Mouse (Mus musculus): Measurements from ENCODE around the gene Prdm2. TPM values are rescaled to one million over a fixed set of nuclear protein-coding genes. Genes with fewer than 3 reads are reported as not detected.
A peak's percentile ranks its signal among the peaks of the same experiment; 100 is the strongest.

The Prdm2 gene
- polyA plus RNA-seq, 1 experiment from 2014 or later = 14.7 TPM

- ATAC-seq (ENCODE audit: low FRiP score) (no peak), DNase-seq (ENCODE audit: low spot score, missing footprints) (no peak)
- H3K4me1 ChIP-seq (ENCODE audit: control insufficient read depth, insufficient read depth, low read length) = no peaks in the 10 kb centered on the region
- H3K9ac ChIP-seq (ENCODE audit: low read length) = no peak overlapping the region
- H3K36me3 ChIP-seq (ENCODE audit: control insufficient read depth, insufficient read depth, low read length) = peaks cover 6% of the 10 kb centered on the region
- 95% methylated on average over 14 of the region's 14 CpGs for WGBS
- no peaks in the 10 kb centered on the region for H3K9me3 ChIP-seq (ENCODE audit: control insufficient read depth, low read length)
- no peak overlapping the region for H3K27ac ChIP-seq (ENCODE audit: low read depth, low read length)
- H3K4me3 ChIP-seq (ENCODE audit: low read depth, low read length) = no peak overlapping the region
- no peak overlapping the region for H3K4me2 ChIP-seq
- no peaks in the 10 kb centered on the region for H3K27me3 ChIP-seq (ENCODE audit: control insufficient read depth, insufficient read depth, low read length)
These were observed 86.3 kb downstream of the Prdm2 start for GRCm38 (mm10) chr4:143126476-143126875.

- DNase-seq (ENCODE audit: low spot score, missing footprints) (no peak), ATAC-seq (ENCODE audit: low FRiP score) (no peak)
- no peak overlapping the region for H3K4me3 ChIP-seq (ENCODE audit: low read depth, low read length)
- H3K4me1 ChIP-seq (ENCODE audit: control insufficient read depth, insufficient read depth, low read length) = no peaks in the 10 kb centered on the region
- H3K36me3 ChIP-seq (ENCODE audit: control insufficient read depth, insufficient read depth, low read length) = peaks cover 6% of the 10 kb centered on the region; the same call in 1 of the 2 replicates
- WGBS = 91% methylated on average over 6 of the region's 6 CpGs
- H3K9me3 ChIP-seq (ENCODE audit: control insufficient read depth, low read length) = no peaks in the 10 kb centered on the region
- H3K27me3 ChIP-seq (ENCODE audit: control insufficient read depth, insufficient read depth, low read length) = no peaks in the 10 kb centered on the region
- H3K27ac ChIP-seq (ENCODE audit: low read depth, low read length) = no peak overlapping the region
- H3K4me2 ChIP-seq = no peak overlapping the region
- no peak overlapping the region for H3K9ac ChIP-seq (ENCODE audit: low read length)
These were observed 87.5 kb downstream of the Prdm2 start for GRCm38 (mm10) chr4:143125290-143125689.

- ATAC-seq (ENCODE audit: low FRiP score) = no peak
- no peak overlapping the region for H3K4me3 ChIP-seq (ENCODE audit: low read depth, low read length)
- WGBS = 89% methylated on average over 10 of the region's 10 CpGs
- H3K4me2 ChIP-seq = no peak overlapping the region
- H3K27ac ChIP-seq (ENCODE audit: low read depth, low read length) = no peak overlapping the region
- no peaks in the 10 kb centered on the region for H3K9me3 ChIP-seq (ENCODE audit: control insufficient read depth, low read length)
- no peak overlapping the region for H3K9ac ChIP-seq (ENCODE audit: low read length)
- H3K4me1 ChIP-seq (ENCODE audit: control insufficient read depth, insufficient read depth, low read length) = no peaks in the 10 kb centered on the region; the same call in 1 of the 2 replicates
- H3K36me3 ChIP-seq (ENCODE audit: control insufficient read depth, insufficient read depth, low read length) = 0 out of 2 replicates have a peak, but pooled peaks cover 2% of the 10 kb centered on the region
- no peak for DNase-seq (ENCODE audit: low spot score, missing footprints)
- H3K27me3 ChIP-seq (ENCODE audit: control insufficient read depth, insufficient read depth, low read length) = no peaks in the 10 kb centered on the region
These were observed 89.8 kb downstream of the Prdm2 start for GRCm38 (mm10) chr4:143123043-143123442.

- WGBS = 92% methylated on average over 3 of the region's 3 CpGs
- no peak for DNase-seq (ENCODE audit: low spot score, missing footprints)
- H3K27me3 ChIP-seq (ENCODE audit: control insufficient read depth, insufficient read depth, low read length) = no peaks in the 10 kb centered on the region
- H3K36me3 ChIP-seq (ENCODE audit: control insufficient read depth, insufficient read depth, low read length) = 0 out of 2 replicates have a peak, but pooled peaks cover 2% of the 10 kb centered on the region
- no peak for ATAC-seq (ENCODE audit: low FRiP score)
- H3K4me2 ChIP-seq = no peak overlapping the region
- no peak overlapping the region for H3K9ac ChIP-seq (ENCODE audit: low read length)
- no peaks in the 10 kb centered on the region for H3K9me3 ChIP-seq (ENCODE audit: control insufficient read depth, low read length)
- no peaks in the 10 kb centered on the region; the same call in 1 of the 2 replicates for H3K4me1 ChIP-seq (ENCODE audit: control insufficient read depth, insufficient read depth, low read length)
- H3K4me3 ChIP-seq (ENCODE audit: low read depth, low read length) = no peak overlapping the region
- H3K27ac ChIP-seq (ENCODE audit: low read depth, low read length) = no peak overlapping the region
These were observed 91.6 kb downstream of the Prdm2 start for GRCm38 (mm10) chr4:143121174-143121573.

GRCm38 (mm10) chr4:143120008-143120407 is 92.8 kb downstream of the Prdm2 start:
- no peak overlapping the region for H3K4me3 ChIP-seq (ENCODE audit: low read depth, low read length)
- WGBS = 94% methylated on average over 8 of the region's 8 CpGs
- no peaks in the 10 kb centered on the region; the same call in 1 of the 2 replicates for H3K4me1 ChIP-seq (ENCODE audit: control insufficient read depth, insufficient read depth, low read length)
- no peak overlapping the region for H3K27ac ChIP-seq (ENCODE audit: low read depth, low read length)
- no peaks in the 10 kb centered on the region for H3K27me3 ChIP-seq (ENCODE audit: control insufficient read depth, insufficient read depth, low read length)
- ATAC-seq (ENCODE audit: low FRiP score) = no peak
- H3K9ac ChIP-seq (ENCODE audit: low read length) = no peak overlapping the region
- H3K9me3 ChIP-seq (ENCODE audit: control insufficient read depth, low read length) = no peaks in the 10 kb centered on the region
- no peak overlapping the region for H3K4me2 ChIP-seq
- 0 out of 2 replicates have a peak, but pooled peaks cover 2% of the 10 kb centered on the region for H3K36me3 ChIP-seq (ENCODE audit: control insufficient read depth, insufficient read depth, low read length)
- DNase-seq (ENCODE audit: low spot score, missing footprints) = no peak

GRCm38 (mm10) chr4:143118843-143119242 is 94.0 kb downstream of the Prdm2 start:
- H3K4me2 ChIP-seq = no peak overlapping the region
- no peaks in the 10 kb centered on the region; the same call in 1 of the 2 replicates for H3K4me1 ChIP-seq (ENCODE audit: control insufficient read depth, insufficient read depth, low read length)
- no peak overlapping the region for H3K27ac ChIP-seq (ENCODE audit: low read depth, low read length)
- no peak for DNase-seq (ENCODE audit: low spot score, missing footprints)
- H3K9ac ChIP-seq (ENCODE audit: low read length) = no peak overlapping the region
- no peak overlapping the region for H3K4me3 ChIP-seq (ENCODE audit: low read depth, low read length)
- WGBS = 72% methylated on average over 4 of the region's 4 CpGs
- H3K27me3 ChIP-seq (ENCODE audit: control insufficient read depth, insufficient read depth, low read length) = no peaks in the 10 kb centered on the region
- ATAC-seq (ENCODE audit: low FRiP score) = no peak
- 0 out of 2 replicates have a peak, but pooled peaks cover 2% of the 10 kb centered on the region for H3K36me3 ChIP-seq (ENCODE audit: control insufficient read depth, insufficient read depth, low read length)
- H3K9me3 ChIP-seq (ENCODE audit: control insufficient read depth, low read length) = no peaks in the 10 kb centered on the region

GRCm38 (mm10) chr4:143115851-143116250 is 96.9 kb downstream of the Prdm2 start:
- Histone ChIP-seq H3K4me1 (ENCODE audit: control insufficient read depth, insufficient read depth, low read length) (no peaks in the 10 kb centered on the region; the same call in 1 of the 2 replicates), H3K27ac (ENCODE audit: low read depth, low read length) (no peak overlapping the region)
- 86% methylated on average over 12 of the region's 12 CpGs for WGBS

GRCm38 (mm10) chr4:143114232-143114979 is 98.4 kb downstream of the Prdm2 start:
- Histone ChIP-seq H3K4me3 (ENCODE audit: low read depth, low read length) (no peak overlapping the region), H3K4me1 (ENCODE audit: control insufficient read depth, insufficient read depth, low read length) (no peaks in the 10 kb centered on the region; the same call in 1 of the 2 replicates), H3K36me3 (ENCODE audit: control insufficient read depth, insufficient read depth, low read length) (peaks cover 7% of the 10 kb centered on the region), H3K9ac (ENCODE audit: low read length) (no peak overlapping the region), H3K4me2 (no peak overlapping the region), H3K9me3 (ENCODE audit: control insufficient read depth, low read length) (no peaks in the 10 kb centered on the region), H3K27ac (ENCODE audit: low read depth, low read length) (no peak overlapping the region), H3K27me3 (ENCODE audit: control insufficient read depth, insufficient read depth, low read length) (no peaks in the 10 kb centered on the region)
- 85% methylated on average over 21 of the region's 21 CpGs for WGBS
- ATAC-seq (ENCODE audit: low FRiP score) (peak; percentile 28; the same call in 1 of the 2 replicates), DNase-seq (ENCODE audit: low spot score, missing footprints) (no peak)

More at GRCm38 (mm10) chr4:143115851-143116250, 96.9 kb downstream of the Prdm2 start:
- no peak for ATAC-seq (ENCODE audit: low FRiP score)
- Histone ChIP-seq H3K9me3 (ENCODE audit: control insufficient read depth, low read length) (no peaks in the 10 kb centered on the region), H3K4me3 (ENCODE audit: low read depth, low read length) (no peak overlapping the region), H3K4me2 (no peak overlapping the region), H3K9ac (ENCODE audit: low read length) (no peak overlapping the region), H3K27me3 (ENCODE audit: control insufficient read depth, insufficient read depth, low read length) (no peaks in the 10 kb centered on the region), H3K36me3 (ENCODE audit: control insufficient read depth, insufficient read depth, low read length) (peaks cover 6% of the 10 kb centered on the region; the same call in 1 of the 2 replicates)
- no peak for DNase-seq (ENCODE audit: low spot score, missing footprints)

GRCm38 (mm10) chr4:143112985-143113384 is 99.8 kb downstream of the Prdm2 start:
- Histone ChIP-seq H3K27me3 (ENCODE audit: control insufficient read depth, insufficient read depth, low read length) (no peaks in the 10 kb centered on the region), H3K36me3 (ENCODE audit: control insufficient read depth, insufficient read depth, low read length) (peaks cover 11% of the 10 kb centered on the region), H3K9ac (ENCODE audit: low read length) (no peak overlapping the region), H3K4me3 (ENCODE audit: low read depth, low read length) (no peak overlapping the region), H3K4me2 (no peak overlapping the region), H3K27ac (ENCODE audit: low read depth, low read length) (no peak overlapping the region), H3K4me1 (ENCODE audit: control insufficient read depth, insufficient read depth, low read length) (no peaks in the 10 kb centered on the region; the same call in 1 of the 2 replicates), H3K9me3 (ENCODE audit: control insufficient read depth, low read length) (no peaks in the 10 kb centered on the region)
- peak; percentile 94 for DNase-seq (ENCODE audit: low spot score, missing footprints)
- WGBS = 29% methylated on average over 6 of the region's 6 CpGs
- ATAC-seq (ENCODE audit: low FRiP score) = peak; percentile 39; the same call in 1 of the 2 replicates

Measured in midbrain, embryonic 11.5 days (tissue).